Mouse (Mus musculus): ENCODE results near the gene Tsx. TPM values are rescaled to one million over a fixed set of nuclear protein-coding genes. Genes with fewer than 3 reads are reported as not detected.
"Not testable (repeated sequence)": the region's sequence is repeated elsewhere in the genome, so short reads cannot be mapped to it uniquely, and the experiment has no call there.

The Tsx gene
- under 1 TPM in 1 of 2 experiments, not detected in 1; 0.54 TPM for total RNA-seq (2021)
- long read RNA-seq, experiment 1 = 0 reads
- long read RNA-seq, experiment 2 = 0 reads

DNA sequence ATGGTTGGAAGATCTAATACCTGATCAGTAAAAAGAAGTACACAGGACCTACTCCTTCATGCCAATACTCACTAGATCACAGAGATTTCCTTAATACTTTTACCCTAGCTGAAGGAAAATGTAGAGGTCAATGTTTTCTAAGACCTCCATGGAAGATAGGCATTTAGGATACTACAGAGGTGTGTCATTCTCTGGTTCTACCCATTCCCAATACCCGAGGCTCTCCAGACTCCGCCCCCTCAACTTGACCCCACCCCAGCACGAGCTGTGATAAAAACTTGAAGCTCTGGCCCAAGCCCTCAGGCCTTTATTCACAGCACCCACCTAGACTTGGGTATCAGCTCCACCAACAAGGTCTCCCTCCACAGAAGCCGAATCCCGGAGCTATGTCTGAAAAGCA lies at the start of gene Tsx:
Gene Tsx, plus strand, starts transcription at position 301 of the 400 bp plus-strand sequence.
- DNase-seq (ENCODE audit: low spot score in 2 of 2) = no peak

DNA sequence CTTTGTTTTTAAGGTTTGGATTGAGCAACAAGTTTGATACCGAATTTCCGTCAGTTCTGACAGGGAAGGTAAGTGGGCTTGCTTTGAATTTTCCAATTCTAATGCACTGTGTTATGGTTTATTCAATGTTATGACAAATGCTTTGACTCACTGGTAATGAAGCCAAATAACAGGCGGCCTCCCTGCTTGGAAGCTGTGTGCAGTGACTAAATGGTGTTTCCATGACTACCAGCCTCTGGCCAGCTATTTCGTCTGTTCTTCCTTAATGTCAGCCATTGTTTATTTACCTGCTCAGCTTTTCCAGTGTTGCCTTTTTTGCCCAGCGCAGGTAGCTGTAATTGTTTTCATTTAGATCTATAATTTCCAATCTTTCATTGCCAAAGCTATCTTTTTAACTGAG lies 48.1 kb upstream of the Tsx start:
- peak in 1 of 2 experiments; percentile 2 for DNase-seq (ENCODE audit: low spot score in 2 of 2)

DNA sequence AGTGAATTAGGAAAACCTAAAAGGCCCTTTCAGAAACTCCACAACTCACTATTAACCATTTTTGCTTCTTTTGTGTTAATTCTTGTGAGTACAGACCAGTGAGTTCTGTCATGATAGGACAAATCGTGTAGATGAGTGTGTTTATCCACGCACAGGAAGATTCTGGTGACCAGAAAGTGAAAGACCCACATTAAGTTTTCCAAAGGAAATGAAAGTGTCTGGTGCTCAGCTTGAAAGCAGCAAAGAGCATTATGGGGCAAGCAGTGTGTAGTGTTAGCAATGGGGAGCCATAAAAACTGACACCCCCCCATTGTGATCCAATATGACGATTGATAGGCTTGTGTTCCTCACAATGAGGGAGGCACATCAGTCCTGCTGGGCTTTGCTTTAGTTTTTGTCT lies 45.6 kb upstream of the Tsx start:
- no peak for DNase-seq (ENCODE audit: low spot score in 2 of 2)

DNA sequence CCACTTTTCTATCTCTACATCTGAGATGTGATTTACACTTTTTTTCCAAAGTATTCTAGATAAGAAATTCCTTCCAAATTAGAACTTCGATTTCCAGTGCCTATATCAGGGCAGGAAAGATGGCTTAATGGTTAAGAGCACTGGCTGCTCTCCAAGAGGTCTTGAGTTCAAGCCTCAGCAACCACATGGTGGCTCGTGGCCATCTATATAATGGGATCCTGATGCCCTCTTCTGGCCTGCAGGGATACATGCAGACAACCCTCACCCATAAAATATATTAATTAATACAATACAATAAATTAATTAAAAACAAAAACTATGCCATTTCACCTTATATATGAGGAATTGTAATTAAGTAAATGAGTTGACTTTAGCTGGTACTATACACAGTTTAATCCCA lies 43.0 kb upstream of the Tsx start:
- DNase-seq (ENCODE audit: low spot score in 2 of 2) = no peak

DNA sequence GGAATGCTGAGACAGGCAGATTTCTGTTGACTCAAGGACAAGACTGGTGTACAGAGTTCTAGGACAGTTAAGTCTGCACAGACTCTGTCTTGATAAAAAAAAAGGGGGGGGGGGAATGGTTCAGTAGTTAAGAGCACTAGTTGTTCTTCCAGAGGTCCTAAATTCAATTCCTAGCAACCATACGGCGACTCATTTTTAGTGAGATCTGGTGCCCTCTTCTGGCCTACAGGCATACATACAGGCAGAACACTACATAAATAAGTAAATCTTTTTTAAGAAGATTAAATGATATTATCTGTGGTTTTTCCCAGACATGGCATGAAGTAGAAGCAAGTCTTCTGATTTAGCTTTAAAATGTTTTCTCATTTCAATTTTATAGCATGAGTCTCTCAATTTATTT lies 42.6 kb upstream of the Tsx start:
- no peak for DNase-seq (ENCODE audit: low spot score in 2 of 2)

DNA sequence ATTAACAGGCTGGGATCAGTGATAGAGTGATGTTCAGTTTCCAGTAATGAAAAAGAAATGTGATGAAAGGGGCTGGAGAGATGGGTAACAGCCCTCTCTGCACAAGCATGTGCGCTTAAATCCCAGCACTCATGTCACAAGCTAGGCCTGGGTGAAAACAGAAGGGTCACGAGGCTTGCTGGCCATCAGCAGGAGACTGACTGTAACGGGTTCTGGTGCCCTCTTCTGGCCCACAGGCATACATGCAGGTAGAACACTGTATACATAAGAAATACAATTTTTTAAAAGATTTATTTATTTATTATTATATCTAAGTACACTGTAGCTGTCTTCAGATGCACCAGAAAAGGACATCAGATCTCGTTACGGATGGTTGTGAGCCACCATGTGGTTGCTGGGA lies 40.0 kb upstream of the Tsx start:
- no peak for DNase-seq (ENCODE audit: low spot score in 2 of 2)

DNA sequence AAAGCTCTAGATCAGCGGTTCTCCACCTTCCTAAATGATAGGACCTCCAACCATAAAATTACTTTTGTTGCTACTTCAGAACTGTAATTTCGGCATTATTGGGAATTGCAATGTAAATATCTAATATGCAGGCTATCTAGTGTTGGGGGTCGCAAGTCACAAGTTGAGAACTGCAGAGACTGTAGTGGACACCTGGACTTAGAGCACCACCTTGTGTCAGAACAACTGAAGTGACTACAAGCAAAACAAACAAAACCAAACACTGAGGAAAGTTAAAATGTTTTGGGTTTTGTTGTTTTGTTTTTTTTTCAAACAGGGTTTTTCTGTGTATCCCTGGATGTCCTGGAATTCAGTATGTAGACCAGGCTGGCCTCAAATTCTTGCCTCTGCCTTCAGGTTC lies 29.7 kb upstream of the Tsx start:
- no peak for DNase-seq (ENCODE audit: low spot score in 2 of 2)

DNA sequence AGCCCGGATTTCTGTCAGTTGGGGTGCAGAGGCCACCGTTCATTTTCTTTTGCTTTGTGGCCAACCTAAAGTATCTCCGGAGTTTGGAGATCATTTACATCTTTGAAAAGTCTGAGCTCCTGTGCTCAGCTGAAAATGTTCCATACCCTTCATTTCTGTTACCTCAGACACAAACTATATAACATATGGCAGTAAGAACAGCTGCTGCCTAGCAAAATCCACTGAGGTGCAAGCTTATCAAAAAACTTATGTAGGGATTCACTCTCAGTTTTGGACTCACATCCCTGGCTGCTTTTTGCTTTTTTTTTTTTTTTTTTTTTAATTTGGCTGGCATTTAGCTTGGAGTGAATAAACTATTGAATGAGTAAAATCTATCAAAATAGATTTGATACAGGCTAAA lies 26.1 kb upstream of the Tsx start:
- DNase-seq (ENCODE audit: low spot score in 2 of 2) = no peak

DNA sequence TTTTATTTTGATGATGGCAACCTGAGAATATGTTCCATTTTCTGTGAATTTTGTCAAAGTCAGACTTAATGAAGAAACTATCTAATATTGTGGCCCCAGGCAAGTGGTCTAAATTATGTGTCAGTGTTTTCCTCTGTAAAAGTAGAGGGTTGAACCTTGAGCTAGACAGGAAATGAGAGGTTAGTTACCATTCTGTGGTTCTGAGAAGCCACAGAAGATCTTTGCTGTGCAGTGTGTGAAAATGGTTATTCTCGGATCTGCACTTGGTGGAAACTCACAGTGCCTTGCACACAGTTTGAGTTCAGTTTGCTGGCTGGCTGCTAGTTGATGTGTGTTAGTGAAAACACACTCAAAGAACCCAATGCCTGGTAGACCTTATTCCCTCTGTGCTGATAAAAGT lies 20.4 kb upstream of the Tsx start:
- DNase-seq (ENCODE audit: low spot score in 2 of 2) = no peak

DNA sequence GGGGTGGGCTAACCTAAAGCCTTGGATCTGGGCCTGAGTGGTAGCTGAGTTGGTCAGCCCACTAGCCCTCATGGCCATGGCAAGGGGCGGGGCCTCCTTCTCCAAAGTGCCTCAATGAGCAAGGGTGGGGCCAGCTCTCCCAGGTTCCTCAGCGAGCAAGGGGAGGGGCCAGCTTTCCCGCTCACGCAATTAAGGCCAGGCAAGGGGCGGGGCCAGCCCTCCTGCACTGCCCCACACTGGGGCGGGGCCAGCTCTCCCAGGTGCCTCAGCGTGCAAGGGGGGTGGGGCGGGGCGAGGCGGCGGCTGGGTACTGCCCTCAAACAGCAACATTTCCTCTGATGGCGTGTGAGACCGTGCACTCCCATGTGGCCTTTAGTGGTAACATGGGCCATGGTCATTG lies 9.2 kb upstream of the Tsx start:
- no peak for DNase-seq (ENCODE audit: low spot score in 2 of 2)

DNA sequence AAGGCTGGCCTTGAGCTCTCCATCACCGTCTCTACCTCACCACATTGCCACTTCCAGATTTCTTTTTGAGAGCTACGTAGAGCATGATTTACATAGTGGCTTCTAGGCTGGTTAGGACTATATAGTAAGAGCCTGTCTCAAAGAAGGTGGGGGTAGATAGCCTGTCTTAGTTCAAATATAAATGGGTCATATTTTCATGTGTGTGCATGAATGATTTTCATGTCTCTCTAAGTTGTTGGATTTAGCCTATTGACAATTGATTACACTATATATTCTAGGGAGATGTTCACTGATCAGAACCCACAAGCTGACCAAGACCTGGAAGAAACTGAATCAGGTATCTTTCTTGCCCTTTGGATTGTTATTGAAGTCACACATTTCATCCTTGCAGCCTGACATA lies 7.4 kb downstream of the Tsx start, which contains the start of gene Gm26992:
Gene Gm26992, plus strand, starts transcription at position 301 of the 400 bp plus-strand sequence.
- no peak for DNase-seq (ENCODE audit: low spot score in 2 of 2)

DNA sequence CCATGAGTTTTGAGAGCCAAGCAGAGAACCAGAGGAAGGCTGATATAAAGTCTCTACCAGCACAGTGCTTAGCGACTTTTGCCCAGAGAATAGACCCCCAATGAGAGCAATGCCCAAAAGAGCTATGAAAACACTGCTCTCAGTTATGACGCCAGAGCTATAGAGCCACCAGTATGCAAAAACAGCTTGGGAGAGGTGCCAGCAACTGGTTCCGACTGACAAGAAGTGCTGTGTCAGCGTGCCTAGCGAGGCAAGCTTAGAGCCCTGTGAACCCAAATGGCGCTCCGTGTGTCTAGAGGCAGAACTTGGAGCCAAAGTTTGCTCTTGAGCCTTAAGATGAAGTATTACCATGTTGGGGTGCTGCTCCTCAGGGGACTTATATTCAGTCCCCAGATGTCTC lies 13.4 kb downstream of the Tsx start:
- no peak for DNase-seq (ENCODE audit: low spot score in 2 of 2)

DNA sequence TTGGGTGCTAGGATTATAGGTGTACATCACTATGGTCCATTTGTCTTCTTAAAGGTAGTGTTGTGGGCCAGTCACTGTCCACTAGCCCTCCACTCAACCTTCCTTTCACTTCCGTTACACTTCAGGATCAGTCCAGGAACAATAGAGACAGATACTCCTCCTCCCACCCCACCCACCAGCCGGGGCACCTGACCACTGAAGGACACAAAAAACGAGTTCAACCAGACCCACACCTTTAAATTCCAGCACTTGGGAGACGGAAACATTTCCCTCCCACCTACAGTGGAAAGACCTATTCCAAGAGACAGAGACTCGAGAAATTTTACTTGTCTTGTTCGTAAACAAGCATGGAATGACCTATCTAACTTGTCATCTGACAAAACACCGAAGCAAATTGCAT lies 18.0 kb downstream of the Tsx start:
- DNase-seq (ENCODE audit: low spot score in 2 of 2) = no peak

DNA sequence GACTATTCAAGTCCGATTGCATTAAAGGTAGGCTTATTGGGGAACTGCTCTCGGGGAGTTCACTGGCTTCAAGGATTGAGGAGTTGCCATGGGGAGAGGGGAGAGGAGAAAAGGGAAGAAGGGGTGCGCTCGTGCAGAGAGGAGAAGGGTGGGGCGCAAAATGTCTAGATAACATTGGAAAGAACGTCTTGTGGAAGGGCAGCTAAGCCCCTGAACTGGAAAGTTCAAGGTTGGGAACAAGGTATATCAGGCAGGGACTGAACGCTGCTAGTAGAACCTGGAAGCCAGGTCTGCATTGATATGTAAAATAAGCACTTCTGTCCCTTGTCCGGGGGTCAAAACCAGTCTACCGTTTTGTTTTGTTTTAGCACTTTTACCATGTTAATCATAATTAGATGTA lies 23.8 kb downstream of the Tsx start:
- DNase-seq (ENCODE audit: low spot score in 2 of 2) = no peak

DNA sequence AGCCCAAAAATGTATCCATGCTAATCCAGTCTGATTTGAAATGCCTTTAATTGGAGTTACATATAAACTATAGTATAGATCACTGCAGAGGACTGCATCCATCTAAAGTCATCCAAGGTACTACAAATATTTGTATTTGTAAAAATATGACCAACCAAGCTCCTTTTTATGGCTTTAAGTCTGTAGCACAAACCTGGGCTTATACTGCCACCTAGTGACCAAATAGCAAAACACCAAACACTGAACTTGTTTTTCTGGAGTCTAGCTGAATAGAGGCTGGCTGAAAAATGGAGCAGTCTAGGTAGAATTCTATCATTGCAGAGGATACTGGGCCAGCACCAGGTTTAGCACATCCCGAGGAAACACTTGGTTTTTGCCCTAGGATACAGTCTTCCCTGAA lies 26.5 kb downstream of the Tsx start:
- DNase-seq (ENCODE audit: low spot score in 2 of 2) = no peak

DNA sequence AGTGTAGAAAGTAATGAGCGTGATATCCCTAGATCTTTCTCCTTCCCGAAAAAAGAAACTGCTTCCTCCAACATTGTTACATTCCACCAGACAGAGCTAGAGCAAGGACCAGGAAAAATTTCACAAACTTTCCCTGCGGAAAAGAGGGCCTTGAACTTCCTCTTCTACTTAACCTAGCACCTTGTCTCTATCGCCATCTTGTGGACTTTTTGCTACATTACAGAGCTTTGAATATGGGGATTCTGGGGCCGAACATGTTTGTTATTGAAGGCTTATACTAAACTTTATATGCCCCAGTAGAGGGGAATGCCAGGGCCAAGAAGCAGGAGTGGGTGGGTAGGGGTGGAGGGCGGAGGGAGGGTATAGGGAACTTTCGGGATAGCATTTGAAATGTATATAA lies 29.5 kb downstream of the Tsx start:
- no peak for DNase-seq (ENCODE audit: low spot score in 2 of 2)

DNA sequence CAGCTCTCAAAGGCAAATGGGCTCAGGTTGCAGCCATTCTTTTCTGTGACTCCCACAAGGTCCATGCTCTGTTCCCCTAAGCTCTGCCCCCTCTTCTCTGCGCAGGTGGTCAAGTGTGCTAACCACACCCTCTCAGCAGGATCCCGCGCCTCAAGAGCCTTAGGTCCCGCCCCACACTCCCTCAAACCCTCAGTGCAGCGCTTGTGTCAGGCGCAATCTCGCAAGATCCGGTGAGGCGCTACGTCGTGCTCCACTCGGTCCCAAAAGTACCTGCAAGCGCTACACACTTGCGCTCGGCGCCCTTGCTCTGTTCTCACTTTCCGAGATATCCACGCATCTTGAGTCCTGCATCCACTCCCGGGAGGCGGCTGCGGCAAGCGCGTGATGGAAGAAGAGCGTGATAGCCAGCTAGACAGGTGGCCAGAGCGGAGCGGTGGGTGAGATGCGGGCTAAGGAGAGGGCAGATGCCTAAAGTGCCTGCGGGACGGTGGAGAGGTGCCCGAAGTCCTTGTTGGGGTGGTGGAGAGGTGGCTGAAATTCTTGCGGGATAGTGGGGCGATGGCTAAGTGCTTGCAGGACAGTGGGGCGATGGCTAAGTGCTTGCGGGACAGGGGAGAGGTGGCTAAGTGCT lies 33.4 kb downstream of the Tsx start:
- DNase-seq (ENCODE audit: low spot score in 2 of 2) = no peak

DNA sequence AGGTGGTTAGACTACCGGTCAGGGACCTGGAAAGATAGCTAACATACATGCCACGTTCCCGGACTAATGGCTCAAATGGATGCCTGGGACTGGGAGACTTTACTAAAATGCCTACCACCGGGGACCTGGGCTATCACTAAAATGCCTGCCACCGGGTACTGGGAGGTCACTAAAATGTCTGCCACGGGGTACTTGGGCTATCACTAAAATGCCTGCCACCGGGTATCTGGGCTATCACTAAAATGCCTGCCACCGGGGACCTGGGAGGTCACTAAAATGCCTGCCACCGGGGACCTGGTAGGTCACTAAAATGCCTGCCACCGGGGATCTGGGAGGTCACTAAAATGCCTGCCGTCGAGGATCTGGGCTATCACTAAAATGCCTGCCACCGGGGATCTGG lies 34.2 kb downstream of the Tsx start:
- not testable (repeated sequence) for DNase-seq (ENCODE audit: low spot score in 2 of 2)

DNA sequence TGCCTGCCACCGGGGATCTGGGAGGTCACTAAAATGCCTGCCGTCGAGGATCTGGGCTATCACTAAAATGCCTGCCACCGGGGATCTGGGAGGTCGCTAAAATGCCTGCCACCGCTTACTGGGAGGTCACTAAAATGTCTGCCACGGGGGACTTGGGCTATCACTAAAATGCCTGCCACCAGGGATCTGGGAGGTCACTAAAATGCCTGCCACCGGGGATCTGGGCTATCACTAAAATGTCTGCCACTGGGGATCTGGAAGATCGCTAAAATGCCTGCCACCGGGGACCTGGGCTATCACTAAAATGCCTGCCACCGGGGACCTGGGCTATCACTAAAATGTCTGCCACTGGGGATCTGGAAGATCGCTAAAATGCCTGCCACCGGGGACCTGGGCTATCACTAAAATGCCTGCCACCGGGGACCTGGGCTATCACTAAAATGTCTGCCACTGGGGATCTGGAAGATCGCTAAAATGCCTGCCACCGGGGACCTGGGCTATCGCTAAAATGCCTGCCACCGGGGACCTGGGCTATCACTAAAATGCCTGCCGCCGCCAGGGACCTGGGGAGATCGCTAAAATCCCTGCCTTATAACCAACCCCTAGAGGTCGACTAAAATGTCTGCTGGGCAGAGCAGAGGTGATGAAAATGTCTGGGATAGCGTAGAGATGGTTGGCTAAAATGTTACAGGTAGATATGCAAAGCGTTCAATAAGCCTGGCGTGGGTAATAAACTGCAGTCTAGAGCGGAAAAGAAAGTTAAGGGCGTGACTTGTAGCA lies 34.9 kb downstream of the Tsx start:
- not testable (repeated sequence) for DNase-seq (ENCODE audit: low spot score in 2 of 2)

DNA sequence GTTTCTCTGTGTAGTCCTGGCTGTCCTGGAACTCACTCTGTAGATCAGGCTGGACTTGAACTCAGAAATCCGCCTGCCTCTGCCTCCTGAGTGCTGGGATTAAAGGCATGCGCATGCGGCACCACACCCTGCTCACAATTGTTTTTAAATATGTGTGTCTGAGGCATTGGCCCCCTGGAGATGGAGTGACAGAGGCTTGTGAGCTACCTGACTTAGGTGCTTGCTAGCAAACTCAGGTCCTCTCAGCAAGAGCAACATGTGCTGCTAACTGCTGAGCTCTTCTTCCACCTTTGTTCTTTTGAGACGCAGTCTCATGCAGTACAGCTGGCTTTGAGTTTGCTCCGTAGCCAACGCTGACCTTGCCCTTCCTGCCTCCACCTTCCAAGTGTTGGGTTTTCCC lies 38.5 kb downstream of the Tsx start:
- no peak for DNase-seq (ENCODE audit: low spot score in 2 of 2)

DNA sequence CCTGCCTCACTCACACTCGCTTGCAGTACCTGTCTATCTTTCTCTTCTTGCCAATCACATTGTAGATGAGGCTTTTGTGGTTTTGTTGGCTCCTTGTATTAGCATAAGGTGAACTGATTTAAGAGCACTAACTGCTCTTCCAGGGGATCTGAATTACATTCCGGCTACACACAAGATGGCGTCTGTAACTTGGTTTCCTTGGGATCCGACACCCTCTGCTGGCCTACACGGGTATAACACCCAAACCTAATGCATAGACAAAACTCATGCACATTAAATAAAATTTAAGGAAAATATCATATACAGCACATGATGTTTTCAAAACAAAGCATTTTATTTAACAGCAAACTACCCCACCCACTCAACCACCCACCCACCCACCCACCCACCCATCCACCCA lies 45.8 kb downstream of the Tsx start:
- no peak for DNase-seq (ENCODE audit: low spot score in 2 of 2)

DNA sequence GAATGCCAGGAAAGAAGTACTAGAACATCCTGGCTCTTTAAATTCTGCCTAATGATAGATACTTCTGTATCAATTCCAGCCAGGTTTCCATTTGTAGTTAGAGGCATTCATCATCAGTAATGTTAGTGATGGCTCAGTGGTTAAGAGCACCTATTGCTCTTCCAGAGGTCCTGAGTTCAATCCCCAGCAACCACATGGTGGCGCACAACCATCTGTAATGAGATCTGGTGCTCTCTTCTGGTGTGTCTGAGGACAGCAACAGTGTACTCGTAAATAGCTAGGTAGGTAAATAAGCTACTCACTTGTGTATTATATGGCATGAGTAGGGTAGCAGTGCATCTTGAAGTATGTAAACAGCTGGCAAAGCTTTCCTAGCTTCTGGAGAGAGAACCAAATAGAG lies 54.7 kb downstream of the Tsx start:
- DNase-seq (ENCODE audit: low spot score in 2 of 2) = no peak

DNA sequence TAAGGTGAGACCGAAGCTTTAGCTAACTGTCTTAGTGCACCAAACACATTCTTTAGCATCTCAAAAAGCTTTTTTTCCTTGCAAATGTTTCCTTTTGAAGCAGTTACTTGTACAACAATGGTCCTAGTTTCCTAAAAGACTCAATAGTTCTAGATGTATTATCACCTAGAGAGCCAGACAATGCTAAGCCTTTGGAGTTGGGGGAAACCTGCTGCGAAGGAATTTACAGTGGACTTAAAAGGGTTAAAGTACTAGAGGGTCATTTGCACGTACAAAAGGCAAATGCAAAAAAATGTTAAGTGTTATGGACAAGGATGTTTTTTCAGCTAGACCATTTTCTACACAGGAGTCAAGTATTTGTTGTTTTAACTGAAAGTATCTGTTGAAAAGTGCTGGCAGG lies 58.1 kb downstream of the Tsx start:
- DNase-seq (ENCODE audit: low spot score in 2 of 2) = no peak
